Mouse (Mus musculus) layer of hippocampus, adult 9-11 months (tissue): Measurements from ENCODE around the gene Gm19668.
"Not testable (repeated sequence)": the region's sequence is repeated elsewhere in the genome, so short reads cannot be mapped to it uniquely, and the experiment has no call there.

Experiments used
- DNase-seq: peaks from one replicate; pipeline ENCODE4 v3.0.0; 2022

The Gm19668 gene

DNA sequence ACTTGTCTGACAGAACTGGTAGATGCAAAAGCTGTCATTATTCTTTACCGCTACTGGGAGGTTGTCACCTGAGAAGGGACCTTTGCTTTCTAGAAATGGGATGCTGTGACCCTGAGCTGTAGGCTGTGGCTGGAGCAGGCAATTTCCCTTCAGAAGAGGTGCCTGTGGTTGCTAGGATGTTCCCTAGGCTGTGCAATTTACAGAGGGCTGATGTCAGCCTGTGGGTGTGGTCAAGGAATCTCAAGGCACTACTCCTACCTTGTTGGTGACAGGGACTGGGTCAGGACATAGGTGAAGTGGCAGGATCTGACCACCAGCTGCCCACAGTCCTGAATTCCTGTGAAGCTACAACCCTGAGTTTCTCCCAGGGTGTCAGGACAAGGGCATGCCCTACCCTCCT is 29.2 kb downstream of the Gm19668 start:
- DNase-seq: no peak

DNA sequence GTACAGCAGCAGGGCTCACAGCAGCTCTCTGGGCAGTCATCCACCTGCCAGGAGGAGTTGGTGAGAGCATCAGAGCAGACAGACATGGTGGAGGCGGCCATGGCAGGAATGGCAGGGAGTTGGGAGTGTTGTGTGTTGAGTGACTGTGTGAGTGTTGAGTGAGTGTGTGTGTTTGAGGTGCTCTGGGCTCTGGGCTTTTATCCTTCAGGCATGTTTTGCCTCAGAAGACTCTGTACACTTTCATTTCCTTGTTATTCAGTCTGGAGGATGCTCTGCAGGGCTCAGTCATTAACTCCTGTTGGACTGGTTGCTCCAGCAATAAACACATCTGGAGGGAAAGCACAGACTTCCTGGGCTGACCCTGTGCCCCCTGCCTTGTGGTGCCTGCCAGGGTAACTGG is 39.4 kb downstream of the Gm19668 start, which contains the start of gene Gm3233:
Gene Gm3233 (minus strand): TSS at position 101 of the 400 bp plus-strand sequence.
- DNase-seq: not testable (repeated sequence)

- DNase-seq: no peak
Measured at GRCm38 (mm10) chr10:77753448-77753847, 45.5 kb downstream of the Gm19668 start.

- not testable (repeated sequence) for DNase-seq
Measured at GRCm38 (mm10) chr10:77752312-77752711, 46.6 kb downstream of the Gm19668 start.

GRCm38 (mm10) chr10:77751254-77751653 is 47.7 kb downstream of the Gm19668 start, which contains the start of gene Gm9736:
Gm9736 (minus strand) TSS chr10:77751354.
- not testable (repeated sequence) for DNase-seq

DNA sequence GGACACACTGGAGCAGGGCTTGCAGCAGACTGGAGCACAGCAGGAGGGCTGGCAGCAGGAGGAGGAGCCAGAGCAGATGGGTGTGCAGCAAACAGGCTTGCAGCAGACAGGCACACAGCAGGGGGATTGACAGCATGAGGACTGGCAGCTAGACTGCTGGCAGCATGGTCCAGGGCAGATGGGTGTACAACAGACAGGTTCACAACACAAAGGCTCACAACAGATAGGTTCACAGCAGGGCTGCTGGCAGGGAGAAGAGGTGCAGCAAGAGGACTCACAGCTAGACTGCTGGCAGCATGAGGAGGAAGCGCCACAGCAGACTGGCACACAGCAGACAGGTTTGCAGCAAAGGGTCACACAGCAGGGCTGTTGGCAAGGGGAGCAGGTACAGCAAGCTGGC is 48.2 kb downstream of the Gm19668 start:
- DNase-seq: not testable (repeated sequence)
